19 mouse cellular contexts compared by ENCODE assay signal in the genomic region with DNA sequence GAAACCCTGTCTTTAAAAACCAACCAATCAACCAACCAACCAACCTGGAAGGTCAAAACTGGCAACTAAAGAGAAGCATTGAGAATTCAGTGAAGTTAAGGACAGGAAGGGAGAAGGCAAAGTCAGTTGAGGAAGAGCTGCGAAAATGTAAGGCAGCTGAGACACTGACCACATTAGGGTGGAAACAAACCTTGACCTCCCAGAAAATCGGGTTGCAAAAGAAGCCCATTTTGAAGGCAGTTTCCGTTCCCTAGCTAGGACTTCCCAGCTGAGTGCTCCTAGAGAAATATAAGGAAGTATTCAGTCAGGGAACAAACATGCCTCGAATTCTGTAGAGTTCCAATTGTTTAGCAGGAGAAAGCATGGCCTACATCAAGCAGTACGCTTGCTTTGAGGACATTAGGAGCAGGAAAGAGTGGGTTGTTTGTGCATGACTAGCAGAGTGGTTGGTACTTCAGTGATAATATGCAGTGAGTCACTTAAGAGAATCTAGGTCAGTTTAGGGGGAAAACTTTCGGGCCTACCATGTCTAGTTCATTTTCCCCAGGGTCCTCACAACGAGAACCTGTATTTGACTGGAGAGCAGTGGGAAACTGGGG.
"Had no signal": no experiment of that assay in that cellular context is flagged by ENCODE, and none has a peak within 500 bp of the region (broad histone marks: within the 10 kb centered on the region; RNA-seq: fewer than 3 reads in every experiment).

No protein-coding gene starts in this region.

- H3K9me3 ChIP-seq: limb, embryonic 10.5 days; limb, embryonic 13.5 days; liver, embryonic 12.5 days; liver, embryonic 15.5 days; midbrain, embryonic 12.5 days; midbrain, embryonic 15.5 days; neural tube, embryonic 12.5 days; neural tube, embryonic 15.5 days had no signal

- H3K4me3 ChIP-seq: limb, embryonic 10.5 days; limb, embryonic 13.5 days; liver, embryonic 12.5 days; liver, embryonic 15.5 days; lung, embryonic 15.5 days; midbrain, embryonic 12.5 days; midbrain, embryonic 15.5 days; neural tube, embryonic 12.5 days; neural tube, embryonic 15.5 days had no signal

- H3K36me3 ChIP-seq: limb, embryonic 10.5 days; limb, embryonic 13.5 days; liver, embryonic 12.5 days; liver, embryonic 15.5 days; lung, embryonic 15.5 days; midbrain, embryonic 12.5 days; midbrain, embryonic 15.5 days; neural tube, embryonic 12.5 days; neural tube, embryonic 15.5 days had no signal

- H3K4me2 ChIP-seq: limb, embryonic 13.5 days; liver, embryonic 12.5 days; liver, embryonic 15.5 days; lung, embryonic 15.5 days; midbrain, embryonic 12.5 days; midbrain, embryonic 15.5 days; neural tube, embryonic 12.5 days; neural tube, embryonic 15.5 days had no signal

- H3K27ac ChIP-seq: limb, embryonic 10.5 days; limb, embryonic 13.5 days; liver, embryonic 12.5 days; liver, embryonic 15.5 days; lung, embryonic 15.5 days; macrophage; midbrain, embryonic 12.5 days; midbrain, embryonic 15.5 days; neural tube, embryonic 12.5 days; neural tube, embryonic 15.5 days had no signal

- ATAC-seq: liver, embryonic 12.5 days; midbrain, embryonic 15.5 days had no signal

- DNase-seq: kidney, adult 8-10 months; kidney, postnatal 14 days; kidney, postnatal 4 days; liver; lung, adult 18-20 months; right cerebral cortex, adult 18-20 months; right cerebral cortex, postnatal 25 days; thymus, adult 18-20 months; thymus, postnatal 36 days had no signal

- H3K27me3 ChIP-seq: limb, embryonic 13.5 days; liver, embryonic 12.5 days; liver, embryonic 15.5 days; lung, embryonic 15.5 days; midbrain, embryonic 12.5 days; midbrain, embryonic 15.5 days; neural tube, embryonic 12.5 days; neural tube, embryonic 15.5 days had no signal

- H3K9ac ChIP-seq: limb, embryonic 13.5 days; liver, embryonic 12.5 days; liver, embryonic 15.5 days; lung, embryonic 15.5 days; midbrain, embryonic 12.5 days; midbrain, embryonic 15.5 days; neural tube, embryonic 12.5 days; neural tube, embryonic 15.5 days had no signal

- H3K4me1 ChIP-seq: limb, embryonic 13.5 days; liver, embryonic 12.5 days; liver, embryonic 15.5 days; lung, embryonic 15.5 days; midbrain, embryonic 12.5 days; midbrain, embryonic 15.5 days; neural tube, embryonic 12.5 days; neural tube, embryonic 15.5 days had no signal
